Mouse (Mus musculus): Measurements from ENCODE around the gene Mast4. TPM values are rescaled to one million over a fixed set of nuclear protein-coding genes. Genes with fewer than 3 reads are reported as not detected.

The Mast4 gene
- 62.9 TPM for polyA plus RNA-seq (2014; fragmentation: Illumina TruSeq; extraction: RNeasy Lipid Tissue Mini Kit (QIAGEN cat#74804))

GRCm38 (mm10) chr13:103334392-103334686 is at the start of gene Mast4:
Gene Mast4 (minus strand): TSS chr13:103334497.

GRCm38 (mm10) chr13:102693341-102693801 is 640.9 kb downstream of the Mast4 start, which contains the start of gene Cd180:
Gene Cd180 (plus strand): TSS chr13:102693558.

